Mouse (Mus musculus) olfactory bulb, adult 2 months (tissue): ENCODE data around the gene Rtl5.

Experiments
- CTCF ChIP-seq: fragments of 200-500 bp; IDR thresholded peaks from 2 replicates; pipeline ENCODE4 v1.5.1; 2012; ENCODE audit warnings: low read depth, mild to moderate bottlenecking, low read length, moderate library complexity; ENCODE audit not compliant: insufficient read depth
- POLR2A ChIP-seq: fragments of 200-500 bp; IDR thresholded peaks from 2 replicates; pipeline ENCODE4 v1.6.1; 2012; ENCODE audit warnings: mild to moderate bottlenecking, low read depth, low read length, moderate library complexity; ENCODE audit not compliant: insufficient read depth

DNA sequence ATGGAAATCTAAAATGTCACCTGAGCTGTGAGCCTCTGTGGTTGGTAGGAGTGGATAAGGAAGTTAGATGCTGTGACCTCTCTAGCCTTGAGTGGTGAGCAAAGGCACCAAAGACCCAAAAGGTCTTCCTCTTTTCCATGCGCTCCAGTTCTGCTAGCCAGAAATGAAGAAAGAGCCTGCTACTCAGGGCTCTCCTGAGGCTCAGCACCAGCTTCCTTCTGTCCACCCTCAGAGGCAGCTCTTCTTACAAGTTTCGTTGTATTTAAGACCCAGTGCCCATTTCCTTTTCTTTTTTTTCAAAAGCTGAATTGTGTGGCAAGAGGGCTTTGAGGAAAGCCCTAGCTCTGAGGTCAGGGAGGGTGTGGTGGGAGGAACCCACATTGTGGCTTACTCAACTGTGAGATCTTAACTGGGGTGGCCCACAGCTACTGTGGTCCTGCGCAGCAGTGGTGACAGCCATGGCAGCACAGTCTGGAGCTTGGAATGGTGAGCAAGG lies 34.2 kb downstream of the Rtl5 start:
- no peak for TF ChIP-seq CTCF
- TF ChIP-seq POLR2A: no peak
